Mouse (Mus musculus) hindbrain, postnatal 0 days (tissue): Measurements from ENCODE around the gene 4931422A03Rik. TPM values are rescaled to one million over a fixed set of nuclear protein-coding genes. Genes with fewer than 3 reads are reported as not detected.

Experiments used
- ATAC-seq: fragments of 200-750 bp; cut with Nextera tagmentation; 2 replicates; pipeline ENCODE4 v1.8.0; 2017; ENCODE audit warnings: mild to moderate bottlenecking, moderate TSS enrichment, moderate library complexity
- DNase-seq: peaks from one replicate; pipeline ENCODE4 v3.0.0-alpha.2; 2015; ENCODE audit warnings: low spot score
- H3K27ac ChIP-seq: fragments of 300-500 bp; sonication (generic); 2 replicates; pipeline ENCODE4 v1.5.1; 2014; ENCODE audit warnings: mild to moderate bottlenecking
- H3K27me3 ChIP-seq: fragments of 300-500 bp; sonication (generic); 2 replicates; pipeline ENCODE4 v1.6.1; 2014; ENCODE audit warnings: low read length, mixed read lengths; ENCODE audit not compliant: insufficient read depth
- H3K36me3 ChIP-seq: fragments of 300-500 bp; sonication (generic); 2 replicates; pipeline ENCODE4 v1.6.1; 2014; ENCODE audit warnings: low read length, mixed read lengths; ENCODE audit not compliant: insufficient read depth
- H3K4me1 ChIP-seq: fragments of 300-500 bp; sonication (generic); 2 replicates; pipeline ENCODE4 v1.6.1; 2014; ENCODE audit warnings: antibody characterized with exemption, low read length, mixed read lengths; ENCODE audit not compliant: insufficient read depth
- H3K4me2 ChIP-seq: fragments of 300-500 bp; sonication (generic); 2 replicates; pipeline ENCODE4 v1.6.1; 2014; ENCODE audit warnings: low read depth, mild to moderate bottlenecking, low read length, moderate library complexity, mixed read lengths
- H3K4me3 ChIP-seq: fragments of 300-500 bp; sonication (generic); 2 replicates; pipeline ENCODE4 v1.5.1; 2014; ENCODE audit warnings: low read length
- H3K9ac ChIP-seq: fragments of 300-500 bp; sonication (generic); replicated peaks from 2 replicates; pipeline ENCODE4 v1.6.1; 2014; ENCODE audit warnings: mild to moderate bottlenecking, low read length, moderate library complexity, mixed read lengths
- H3K9me3 ChIP-seq: fragments of 300-500 bp; sonication (generic); 2 replicates; pipeline ENCODE4 v1.6.1; 2016; ENCODE audit warnings: low read length, mixed read lengths
- CTCF ChIP-seq: IDR thresholded peaks from 2 replicates; pipeline ENCODE4 v1.5.1; 2016; ENCODE audit warnings: antibody characterized with exemption, control low read depth, low read depth
- WGBS: fragments of 180-500 bp; shearing (Covaris S2); extraction: QIAGEN DNeasy Blood & Tissue Kit; methylation state at CpG from one replicate; pipeline ENCODE4 v1.1.7; 2014; 5-methylcytosine and 5-hydroxymethylcytosine counted together
- polyA plus RNA-seq: library from polyadenylated mRNA; unstranded; fragments of >200 nt; fragmentation: Nextera tagmentation; extraction: Ambion mirVana; gene quantifications from 2 replicates; pipeline ENCODE4 v1.2.1, GENCODE M21; 2015
- total RNA-seq: library from RNA; depleted of rRNA; stranded (reverse); fragments of >200 nt; gene quantifications from 2 replicates; pipeline ENCODE4 v1.2.3, GENCODE M21; 2014; rRNA removed

The 4931422A03Rik gene
- total and polyA plus RNA-seq, 2 experiments from 2014 or later = 2.5 TPM; not detected in 1

- H3K4me1 ChIP-seq = no peaks in the 10 kb centered on the region
- ATAC-seq (no peak), DNase-seq (no peak)
- no peaks in the 10 kb centered on the region for H3K9me3 ChIP-seq
- H3K4me2 ChIP-seq = no peak overlapping the region
- H3K9ac ChIP-seq = no peak overlapping the region
- H3K4me3 ChIP-seq = no peak overlapping the region
- WGBS = 59% methylated on average over 6 of the region's 6 CpGs
- H3K36me3 ChIP-seq = no peaks in the 10 kb centered on the region
- TF ChIP-seq CTCF = no peak
- H3K27me3 ChIP-seq = no peaks in the 10 kb centered on the region
- no peak overlapping the region for H3K27ac ChIP-seq
Observed at GRCm38 (mm10) chr2:103919488-103919887, 108.7 kb downstream of the 4931422A03Rik start.

GRCm38 (mm10) chr2:103918375-103918774 is 109.8 kb downstream of the 4931422A03Rik start:
- WGBS = 84% methylated on average over 2 of the region's 2 CpGs
- Histone ChIP-seq H3K4me3 (no peak overlapping the region), H3K4me2 (no peak overlapping the region), H3K9me3 (no peaks in the 10 kb centered on the region), H3K36me3 (no peaks in the 10 kb centered on the region), H3K27ac (no peak overlapping the region), H3K4me1 (no peaks in the 10 kb centered on the region), H3K9ac (no peak overlapping the region), H3K27me3 (no peaks in the 10 kb centered on the region)
- no peak for DNase-seq
- no peak for TF ChIP-seq CTCF
- no peak for ATAC-seq

- no peak overlapping the region for H3K4me3 ChIP-seq
- no peak overlapping the region for H3K4me2 ChIP-seq
- H3K4me1 ChIP-seq = no peaks in the 10 kb centered on the region
- DNase-seq = no peak
- no peak overlapping the region for H3K27ac ChIP-seq
- H3K9me3 ChIP-seq = no peaks in the 10 kb centered on the region
- no peaks in the 10 kb centered on the region for H3K36me3 ChIP-seq
- no peak overlapping the region for H3K9ac ChIP-seq
- no peak for ATAC-seq
- 68% methylated on average over 5 of the region's 5 CpGs for WGBS
- H3K27me3 ChIP-seq = no peaks in the 10 kb centered on the region
- TF ChIP-seq CTCF = no peak
Observed at GRCm38 (mm10) chr2:103917375-103917774, 110.8 kb downstream of the 4931422A03Rik start.

Other genes with a start within 250 kb of the 4931422A03Rik start
- 254 and 296 TPM in 2 replicates for gene Caprin1, start 230.7 kb downstream of the 4931422A03Rik start, total RNA-seq
- gene Caprin1, start 230.7 kb downstream of the 4931422A03Rik start, polyA plus RNA-seq = 208 and 210 TPM in 2 replicates
- gene Lmo2, start 70.4 kb downstream of the 4931422A03Rik start, total RNA-seq = 25.7 and 28.0 TPM in 2 replicates
- 31.2 TPM in 2 replicates for gene Lmo2, start 70.4 kb downstream of the 4931422A03Rik start, polyA plus RNA-seq
- 59.5 and 70.6 TPM in 2 replicates for gene Fbxo3, start 640 bp downstream of the 4931422A03Rik start, total RNA-seq
- gene Fbxo3, start 640 bp downstream of the 4931422A03Rik start, polyA plus RNA-seq = 65.1 and 67.0 TPM in 2 replicates
- not detected in 2 replicates for gene Gm10912, start 37.5 kb upstream of the 4931422A03Rik start, total RNA-seq
- not detected in 2 replicates for gene Gm10912, start 37.5 kb upstream of the 4931422A03Rik start, polyA plus RNA-seq
- gene Gm10799, start 40.2 kb upstream of the 4931422A03Rik start, total RNA-seq = not detected in 2 replicates
- not detected in 2 replicates for gene Gm10799, start 40.2 kb upstream of the 4931422A03Rik start, polyA plus RNA-seq
- not detected in 2 replicates for gene Cd59b, start 41.5 kb upstream of the 4931422A03Rik start, total RNA-seq
- 3.5 and 3.9 TPM in 2 replicates for gene Cd59b, start 41.5 kb upstream of the 4931422A03Rik start, polyA plus RNA-seq
- gene Cd59a, start 67.4 kb upstream of the 4931422A03Rik start, total RNA-seq = 2.9 and 8.9 TPM in 2 replicates
- gene Cd59a, start 67.4 kb upstream of the 4931422A03Rik start, polyA plus RNA-seq = 16.0 and 17.0 TPM in 2 replicates
- 0.31 and 2.2 TPM in 2 replicates for gene A930018P22Rik, start 94.4 kb upstream of the 4931422A03Rik start, total RNA-seq
- gene A930018P22Rik, start 94.4 kb upstream of the 4931422A03Rik start, polyA plus RNA-seq = 0.23 TPM in 1 of 2 replicates, not detected in the other